Mouse (Mus musculus): Measurements from ENCODE around the gene Cldn34b4. TPM values are rescaled to one million over a fixed set of nuclear protein-coding genes. Genes with fewer than 3 reads are reported as not detected.

Cldn34b4 gene
- polyA plus RNA-seq (2015; fragmentation: Nextera tagmentation; extraction: Ambion mirVana) = not detected in 2 replicates

DNA sequence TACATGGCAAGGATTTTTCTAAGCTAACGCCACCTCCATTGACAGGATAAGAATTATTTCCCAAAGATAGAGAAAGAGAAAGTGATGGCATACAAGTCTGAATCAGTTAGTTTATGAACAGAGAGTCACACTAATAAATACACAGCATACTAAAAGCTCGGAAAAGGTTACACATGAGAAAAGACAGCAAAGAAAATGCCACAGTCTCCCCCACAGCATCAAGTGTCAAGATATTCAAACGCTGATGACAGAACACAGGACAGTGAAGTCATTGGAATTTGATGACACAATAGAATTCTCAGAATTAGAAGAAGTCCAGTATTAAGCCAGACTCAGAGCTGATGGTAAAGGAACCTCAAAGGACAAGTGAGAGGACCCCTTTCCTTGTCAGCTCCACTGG, at the start of gene Cldn34b4:
Gene Cldn34b4, plus strand, starts transcription at position 301 of the 400 bp plus-strand sequence.
- Histone ChIP-seq H3K36me3 (ENCODE audit: control insufficient read depth, insufficient read depth, low read length) (no peaks in the 10 kb centered on the region), H3K4me2 (ENCODE audit: low read length) (no peak within 1 kb of the TSS), H3K9ac (ENCODE audit: low read depth, low read length) (no peak within 1 kb of the TSS), H3K27ac (ENCODE audit: low read length) (no peak within 1 kb of the TSS), H3K9me3 (replicated peaks; ENCODE audit: control insufficient read depth, low read length, poor library complexity, severe bottlenecking) (no peaks in the 10 kb centered on the region), H3K27me3 (ENCODE audit: control insufficient read depth, insufficient read depth, low read depth, low read length) (no peaks in the 10 kb centered on the region), H3K4me1 (ENCODE audit: control insufficient read depth, insufficient read depth, low read length) (no peaks in the 10 kb centered on the region), H3K4me3 (ENCODE audit: low read depth, low read length) (no peak within 1 kb of the TSS)
- no peak for ATAC-seq
- WGBS = 89% methylated on average over 3 of the region's 3 CpGs

Other genes with a start within 250 kb of the Cldn34b4 start
- not detected in 2 replicates for gene Cldn34b3, start 129.0 kb upstream of the Cldn34b4 start, polyA plus RNA-seq (2015; fragmentation: Nextera tagmentation; extraction: Ambion mirVana)
- not detected in 2 replicates for gene Cldn34d, start 209.6 kb downstream of the Cldn34b4 start, polyA plus RNA-seq (2015; fragmentation: Nextera tagmentation; extraction: Ambion mirVana)